Mouse (Mus musculus): ENCODE data around the gene Nav2.

- TF ChIP-seq POLR2A (IDR thresholded peaks at IDR 0.05; ENCODE audit: control insufficient read depth in 1 of 2, insufficient read depth in 1 of 2, low read depth in 1 of 2, low read length in 2 of 2, poor library complexity in 1 of 2) = no peak
- TF ChIP-seq ZC3H11A (IDR thresholded peaks at IDR 0.05; ENCODE audit: low read depth, low read length) = peak; percentile 35; the same call in 1 of the 2 replicates
- TF ChIP-seq UBTF (IDR thresholded peaks at IDR 0.05; ENCODE audit: borderline replicate concordance, insufficient read depth, low read depth, low read length) = no peak
- no peak for TF ChIP-seq ETS1 (IDR thresholded peaks at IDR 0.05; ENCODE audit: low read depth, low read length)
- no peak for TF ChIP-seq ELF1 (IDR thresholded peaks at IDR 0.05; ENCODE audit: low read depth, low read length)
- no peak for TF ChIP-seq MAFK (IDR thresholded peaks at IDR 0.05; ENCODE audit: borderline replicate concordance, low read depth, low read length)
- peak; percentile 62 to 64 (median 62) for TF ChIP-seq CTCF (IDR thresholded peaks at IDR 0.05 in 2 of 3, conservative IDR thresholded peaks at IDR 0.05 in 1 of 3; ENCODE audit: control insufficient read depth in 1 of 3, insufficient read depth in 1 of 3, low read depth in 2 of 3, low read length in 3 of 3, poor library complexity in 1 of 3, severe bottlenecking in 1 of 3)
- no peak for TF ChIP-seq HCFC1 (IDR thresholded peaks at IDR 0.05; ENCODE audit: low read depth, low read length)
- TF ChIP-seq TAL1 (IDR thresholded peaks at IDR 0.05; ENCODE audit: low read length) = no peak
- TF ChIP-seq MYB (IDR thresholded peaks at IDR 0.05; ENCODE audit: low read depth, low read length) = no peak
- no peak for TF ChIP-seq RCOR1 (IDR thresholded peaks at IDR 0.05; ENCODE audit: low read depth, low read length)
Observed at GRCm38 (mm10) chr7:49324575-49324974, 416.1 kb downstream of the Nav2 start.

Measured in MEL (cell line).